Mouse (Mus musculus) cortical plate, adult 2 months (tissue): ENCODE data around the gene Frem2. TPM values are rescaled to one million over a fixed set of nuclear protein-coding genes. Genes with fewer than 3 reads are reported as not detected.

ENCODE experiments used
- H3K27ac ChIP-seq: fragments of 200-500 bp; 2 replicates; pipeline ENCODE4 v1.5.1; 2012; ENCODE audit warnings: low read length, control low read depth, inconsistent platforms; ENCODE audit not compliant: insufficient read depth
- H3K4me1 ChIP-seq: fragments of 200-500 bp; 2 replicates; pipeline ENCODE4 v1.6.1; 2011; ENCODE audit warnings: low read length; ENCODE audit not compliant: control insufficient read depth, insufficient read depth
- H3K4me3 ChIP-seq: fragments of 200-500 bp; 2 replicates; pipeline ENCODE4 v1.5.1; 2011; ENCODE audit warnings: mild to moderate bottlenecking, low read length, control low read depth; ENCODE audit not compliant: insufficient read depth
- CTCF ChIP-seq: fragments of 200-500 bp; IDR thresholded peaks from 2 replicates; pipeline ENCODE4 v1.5.1; 2011; ENCODE audit warnings: mild to moderate bottlenecking, control low read depth, low read length; ENCODE audit not compliant: insufficient read depth; ENCODE audit errors: extremely low read depth
- POLR2A ChIP-seq: fragments of 200-500 bp; IDR thresholded peaks from 2 replicates; pipeline ENCODE4 v1.6.1; 2011; ENCODE audit warnings: mild to moderate bottlenecking, low read length, control low read depth; ENCODE audit not compliant: insufficient read depth; ENCODE audit errors: extremely low read depth
- polyA plus RNA-seq: library from polyadenylated mRNA; depleted of rRNA; stranded (reverse); fragments of >200 nt; gene quantifications from 2 replicates; pipeline ENCODE4 v1.2.3, GENCODE M21; 2012

Frem2 gene
- polyA plus RNA-seq, 1 experiment: 1.3 TPM

- Histone ChIP-seq H3K27ac (no peak overlapping the region), H3K4me1 (no peaks in the 10 kb centered on the region), H3K4me3 (no peak overlapping the region)
- TF ChIP-seq CTCF (no peak), POLR2A (no peak)
These were observed 144.1 kb downstream of the Frem2 start for GRCm38 (mm10) chr3:53513096-53513495.

GRCm38 (mm10) chr3:53502428-53502827, 154.7 kb downstream of the Frem2 start:
- TF ChIP-seq POLR2A: no peak
- peak; percentile 41 for TF ChIP-seq CTCF
- H3K27ac ChIP-seq: no peak overlapping the region

GRCm38 (mm10) chr3:53498351-53498905, 158.7 kb downstream of the Frem2 start:
- TF ChIP-seq CTCF (no peak), POLR2A (no peak)
- Histone ChIP-seq H3K27ac (no peak overlapping the region), H3K4me1 (no peaks in the 10 kb centered on the region)

More at GRCm38 (mm10) chr3:53502428-53502827, 154.7 kb downstream of the Frem2 start:
- no peak overlapping the region for H3K4me3 ChIP-seq
- H3K4me1 ChIP-seq: no peaks in the 10 kb centered on the region

GRCm38 (mm10) chr3:53488353-53488752, 168.8 kb downstream of the Frem2 start, which contains the start of gene Stoml3:
TSS of gene Stoml3 (plus strand) at chr3:53488653.
- no peaks in the 10 kb centered on the region for H3K4me1 ChIP-seq
- TF ChIP-seq CTCF: no peak
- no peak for TF ChIP-seq POLR2A
- H3K27ac ChIP-seq: no peak within 1 kb of the TSS
- H3K4me3 ChIP-seq: no peak within 1 kb of the TSS

More at GRCm38 (mm10) chr3:53498351-53498905, 158.7 kb downstream of the Frem2 start:
- H3K4me3 ChIP-seq: no peak overlapping the region

GRCm38 (mm10) chr3:53486996-53487576, 170.1 kb downstream of the Frem2 start:
- H3K4me3 ChIP-seq: no peak overlapping the region
- H3K27ac ChIP-seq: no peak overlapping the region
- no peak for TF ChIP-seq POLR2A
- TF ChIP-seq CTCF: no peak
- no peaks in the 10 kb centered on the region for H3K4me1 ChIP-seq

- Histone ChIP-seq H3K4me3 (no peak overlapping the region), H3K4me1 (no peaks in the 10 kb centered on the region), H3K27ac (no peak overlapping the region)
- no peak for TF ChIP-seq POLR2A
- no peak for TF ChIP-seq CTCF
These were observed 170.6 kb downstream of the Frem2 start for GRCm38 (mm10) chr3:53486561-53486960.

GRCm38 (mm10) chr3:53483414-53484059, 173.6 kb downstream of the Frem2 start:
- TF ChIP-seq CTCF (no peak), POLR2A (no peak)
- Histone ChIP-seq H3K27ac (no peak overlapping the region), H3K4me1 (no peaks in the 10 kb centered on the region), H3K4me3 (no peak overlapping the region)

- TF ChIP-seq POLR2A: no peak
- no peak for TF ChIP-seq CTCF
- Histone ChIP-seq H3K4me1 (no peaks in the 10 kb centered on the region), H3K27ac (no peak overlapping the region), H3K4me3 (no peak overlapping the region)
These were observed 178.6 kb downstream of the Frem2 start for GRCm38 (mm10) chr3:53478419-53479046.

- Histone ChIP-seq H3K27ac (no peak overlapping the region), H3K4me1 (no peaks in the 10 kb centered on the region), H3K4me3 (no peak overlapping the region)
- no peak for TF ChIP-seq POLR2A
These were observed 179.7 kb downstream of the Frem2 start for GRCm38 (mm10) chr3:53477468-53477867.
